Mouse (Mus musculus): ENCODE data around the gene Hecw2.

Hecw2 gene

DNA sequence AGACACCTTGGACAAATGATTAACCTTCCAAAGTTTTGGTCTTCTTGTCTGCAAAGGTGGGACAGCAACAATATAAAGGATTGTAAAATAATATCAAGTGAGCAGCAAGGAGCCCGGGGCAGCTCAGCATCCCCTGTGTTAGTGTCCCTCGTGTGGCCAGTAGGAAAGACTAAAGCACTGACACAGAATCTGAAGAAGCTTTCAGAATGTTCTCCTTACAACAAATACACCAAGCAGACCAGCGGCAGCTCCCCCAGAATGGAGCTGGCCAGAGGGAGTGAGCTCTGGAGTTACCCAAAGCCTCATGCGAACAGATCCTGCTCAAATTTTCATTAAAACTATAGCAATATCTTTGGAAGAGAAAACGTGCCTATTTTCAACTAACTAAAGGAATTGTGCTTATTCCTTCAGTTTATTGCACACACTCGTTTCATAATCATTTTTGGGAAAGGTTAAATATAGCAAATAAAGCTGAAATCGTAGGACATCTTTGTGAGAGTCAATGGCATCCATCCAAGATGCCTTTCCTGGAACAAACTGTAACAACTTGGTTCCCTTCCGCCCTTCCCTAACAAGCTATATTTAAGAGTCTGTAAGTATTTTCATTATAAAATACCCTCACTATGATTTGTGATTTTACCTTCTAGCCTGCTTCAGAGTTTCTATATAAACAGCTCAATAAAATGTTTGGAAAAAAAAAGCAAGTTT lies 208.6 kb downstream of the Hecw2 start:
- DNase-seq (ENCODE audit: low spot score in 2 of 2) = no peak

- DNase-seq (ENCODE audit: low spot score in 2 of 2) = no peak
Measured at GRCm38 (mm10) chr1:53978514-53978831, 216.5 kb downstream of the Hecw2 start.

GRCm38 (mm10) chr1:53977806-53978513 lies 217.0 kb downstream of the Hecw2 start:
- DNase-seq (ENCODE audit: low spot score in 2 of 2) = no peak

DNA sequence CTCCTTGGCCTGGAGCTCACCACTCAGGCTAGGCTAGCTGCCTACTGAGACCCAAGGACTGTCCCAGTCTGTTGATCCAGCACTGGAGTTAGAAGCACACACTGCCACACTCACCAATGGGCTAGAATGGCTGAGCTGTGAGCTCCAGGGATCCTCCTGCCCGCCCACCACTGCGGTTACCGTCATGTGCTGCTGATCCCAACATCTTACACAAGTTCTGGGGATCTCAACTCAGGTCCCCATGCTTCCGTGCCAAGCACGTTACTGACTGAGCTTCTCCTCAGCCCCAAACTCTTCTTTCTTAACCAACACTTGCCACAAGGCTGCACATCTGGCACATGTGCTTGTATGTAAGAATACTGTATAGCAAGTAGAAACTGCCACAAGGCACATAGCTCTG lies 218.2 kb downstream of the Hecw2 start:
- no peak for DNase-seq (ENCODE audit: low spot score in 2 of 2)

- DNase-seq (ENCODE audit: low spot score in 2 of 2) = no peak
Measured at GRCm38 (mm10) chr1:53976100-53976499, 218.9 kb downstream of the Hecw2 start.

DNA sequence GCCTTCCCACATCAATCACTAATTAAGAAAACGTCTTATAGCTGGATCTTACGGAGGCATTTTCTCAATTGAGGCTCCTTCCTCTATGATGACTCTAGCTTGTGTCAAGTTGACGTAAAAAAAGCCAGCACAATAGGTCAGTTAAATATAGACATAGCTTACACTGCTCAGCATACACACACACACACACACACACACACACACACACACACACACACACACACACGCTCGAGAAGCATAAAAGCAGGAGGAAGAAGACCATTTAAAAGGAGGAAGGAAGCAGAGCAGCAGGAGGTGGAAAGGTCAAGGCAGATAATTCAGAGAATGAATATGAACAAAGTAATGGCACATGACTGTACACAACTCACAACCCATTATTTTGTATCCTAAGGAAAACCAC lies 220.0 kb downstream of the Hecw2 start:
- no peak for DNase-seq (ENCODE audit: low spot score in 2 of 2)

DNA sequence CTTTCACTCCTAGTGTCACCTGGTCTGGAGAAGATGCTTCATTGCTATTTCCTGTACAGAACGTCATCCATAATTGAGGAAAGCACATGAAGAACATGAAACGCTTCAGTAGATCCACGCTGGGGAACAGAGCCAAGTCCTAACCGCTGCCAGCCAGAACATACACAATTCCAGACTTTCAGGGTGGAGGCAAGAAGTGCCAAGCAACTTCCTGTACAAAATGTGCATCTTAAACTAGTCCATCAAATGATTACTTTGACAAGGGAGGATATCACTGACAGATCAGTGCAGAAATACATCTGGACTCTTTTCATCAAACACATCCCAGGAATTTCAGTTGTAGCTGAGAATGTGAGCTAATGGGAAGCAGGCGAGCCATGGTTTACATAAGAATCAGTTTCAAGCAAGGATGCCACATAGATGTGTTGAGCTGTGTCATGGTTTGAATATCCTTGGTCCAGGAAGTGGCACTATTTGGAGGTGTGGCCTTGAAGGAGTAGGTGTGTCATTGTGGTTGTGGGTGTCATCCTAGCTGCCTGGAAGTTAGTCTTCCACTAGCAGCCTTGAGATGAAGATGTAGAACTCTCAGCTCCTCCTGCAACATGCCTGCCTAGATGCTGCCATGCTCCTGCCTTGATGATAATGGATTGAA lies 224.5 kb downstream of the Hecw2 start:
- DNase-seq (ENCODE audit: low spot score in 2 of 2) = no peak

GRCm38 (mm10) chr1:53952395-53952794 lies 242.6 kb downstream of the Hecw2 start:
- no peak for DNase-seq (ENCODE audit: low spot score in 2 of 2)

GRCm38 (mm10) chr1:53945815-53946214 lies 249.2 kb downstream of the Hecw2 start:
- DNase-seq (ENCODE audit: low spot score in 2 of 2) = no peak

GRCm38 (mm10) chr1:53942468-53942867 lies 252.5 kb downstream of the Hecw2 start:
- no peak for DNase-seq (ENCODE audit: low spot score in 2 of 2)

DNA sequence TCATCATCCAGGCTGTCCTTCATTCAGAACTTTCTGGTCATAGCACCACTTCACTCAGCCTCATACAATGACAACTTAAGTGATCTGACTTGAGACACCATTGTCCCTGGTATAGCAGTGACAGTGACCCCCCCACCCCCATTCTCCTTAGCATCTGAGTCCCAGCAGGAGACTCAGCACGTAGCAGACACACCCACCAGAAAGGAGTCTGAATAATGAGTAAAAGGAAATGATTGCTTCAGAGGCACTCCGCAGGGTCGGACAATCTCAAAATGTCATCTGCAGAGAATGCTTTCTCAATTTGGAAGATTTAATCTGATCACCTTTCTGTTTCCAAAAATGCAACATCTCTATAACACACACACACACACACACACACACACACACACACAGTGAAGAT lies 253.4 kb downstream of the Hecw2 start:
- DNase-seq (ENCODE audit: low spot score in 2 of 2) = no peak

DNA sequence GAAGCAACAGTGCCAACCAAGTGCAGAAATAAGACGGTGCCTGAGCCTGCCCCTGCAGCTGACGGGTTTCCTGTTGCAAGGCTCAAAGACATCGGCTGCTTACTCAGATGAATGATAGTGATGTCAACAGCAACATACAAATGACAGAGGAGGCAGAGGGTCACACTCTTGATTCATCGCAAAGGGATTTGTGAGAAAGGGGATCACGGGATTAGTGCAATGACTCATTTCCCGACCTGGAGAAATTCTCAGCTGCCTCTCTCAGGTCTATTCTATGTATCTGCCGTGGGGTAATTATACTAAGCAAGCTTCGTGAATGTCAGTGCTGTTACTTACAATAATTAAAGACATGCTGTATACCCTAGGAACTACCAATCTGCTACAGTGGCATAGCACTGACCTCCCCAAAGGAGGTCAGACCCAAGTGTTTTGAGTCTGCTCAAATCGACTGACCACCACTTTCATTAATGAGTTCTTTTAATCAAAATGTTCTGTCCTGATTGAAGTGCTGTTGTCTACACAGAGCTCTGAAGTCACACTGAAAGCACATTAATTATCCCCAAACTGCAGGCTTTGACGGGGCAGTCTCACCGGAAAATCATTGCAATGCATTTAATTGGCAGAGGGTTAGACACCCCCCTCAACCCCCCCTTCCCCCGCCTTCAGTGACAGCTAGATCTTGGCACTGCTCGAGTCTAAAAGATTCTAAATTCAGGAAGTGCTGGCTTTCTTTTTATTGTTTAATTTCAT lies 254.5 kb downstream of the Hecw2 start:
- no peak for DNase-seq (ENCODE audit: low spot score in 2 of 2)

DNA sequence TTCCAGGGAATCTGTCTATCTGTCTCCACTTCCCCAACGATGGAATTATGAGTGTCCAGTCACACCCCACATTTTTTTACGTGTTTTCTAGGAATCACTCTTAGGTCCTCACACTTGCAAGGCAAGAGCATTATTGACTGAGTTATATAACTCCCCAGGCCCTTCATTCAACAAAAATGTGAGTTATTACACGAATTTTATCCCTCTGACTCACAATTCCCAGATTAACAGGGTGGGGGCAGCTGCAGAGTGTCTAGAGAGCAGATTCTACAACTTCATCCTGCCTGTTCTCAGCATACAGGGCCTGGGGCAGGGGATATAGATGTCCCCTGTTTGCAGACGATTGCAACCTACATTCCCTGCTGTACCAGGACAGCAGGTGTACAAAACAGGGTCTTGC lies 255.7 kb downstream of the Hecw2 start:
- no peak for DNase-seq (ENCODE audit: low spot score in 2 of 2)

DNA sequence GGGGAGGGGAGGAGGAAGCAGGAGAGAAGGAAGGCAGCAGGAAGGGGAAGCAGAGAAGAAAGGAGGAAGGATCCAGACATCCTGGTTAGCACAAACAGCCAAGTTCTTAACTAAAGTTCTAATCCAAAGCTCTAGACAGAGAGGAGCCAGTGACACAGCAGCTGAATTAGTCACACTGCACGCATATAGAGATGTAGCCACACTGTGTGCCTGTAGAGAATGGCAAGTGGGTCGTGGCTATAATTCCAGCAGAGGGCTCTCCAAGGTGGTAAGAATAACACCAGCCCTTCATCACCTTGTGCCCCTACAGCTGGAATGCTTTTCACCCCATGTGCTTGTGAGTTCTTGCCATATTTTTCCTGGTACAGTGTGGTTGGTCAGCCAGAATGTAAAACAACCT lies 261.7 kb downstream of the Hecw2 start:
- no peak for DNase-seq (ENCODE audit: low spot score in 2 of 2)

DNA sequence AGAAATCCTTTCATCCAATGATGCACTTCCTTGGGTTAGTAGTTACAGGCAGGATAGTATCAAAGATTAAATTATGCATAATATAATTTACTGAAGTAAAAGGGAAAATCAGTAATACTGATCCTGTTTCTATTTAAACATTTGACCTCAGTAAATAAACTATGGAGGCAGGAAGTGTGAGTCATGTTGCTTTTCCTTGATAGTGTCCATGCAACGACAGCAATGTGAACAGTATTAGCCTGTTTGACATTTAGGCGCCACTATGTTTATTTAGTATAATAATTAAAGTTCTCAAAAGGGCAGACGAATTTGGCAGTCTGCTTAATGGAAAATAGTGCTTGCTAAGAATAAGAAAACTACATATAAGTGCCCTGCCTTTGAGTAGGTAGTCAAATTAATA lies 263.7 kb downstream of the Hecw2 start:
- no peak for DNase-seq (ENCODE audit: low spot score in 2 of 2)

DNA sequence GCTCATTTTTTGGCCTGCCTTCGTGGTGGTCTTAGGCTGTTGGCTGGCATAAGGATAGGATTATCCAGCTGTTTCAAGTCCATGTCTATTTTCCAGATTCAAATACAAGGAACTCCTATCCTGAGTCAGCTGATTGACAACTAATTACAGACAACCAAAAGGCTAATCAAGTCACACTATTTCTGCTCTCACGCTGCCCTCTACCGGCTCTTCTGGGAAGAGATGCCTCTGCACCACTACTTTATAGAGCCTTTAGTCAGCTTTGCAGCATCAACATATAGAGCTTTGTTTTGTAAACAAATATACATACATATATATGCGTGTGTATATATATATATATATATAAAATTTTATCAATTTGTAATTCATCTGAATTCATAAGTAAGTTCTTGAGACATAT lies 267.4 kb downstream of the Hecw2 start:
- DNase-seq (ENCODE audit: low spot score in 2 of 2) = peak; percentile 16 to 32

GRCm38 (mm10) chr1:53925149-53925901 lies 269.6 kb downstream of the Hecw2 start:
- DNase-seq (ENCODE audit: low spot score in 2 of 2) = no peak

GRCm38 (mm10) chr1:53911848-53912247 lies 283.1 kb downstream of the Hecw2 start:
- no peak for DNase-seq (ENCODE audit: low spot score in 2 of 2)

- DNase-seq (ENCODE audit: low spot score in 2 of 2) = no peak
Measured at GRCm38 (mm10) chr1:53910251-53910650, 284.7 kb downstream of the Hecw2 start.

DNA sequence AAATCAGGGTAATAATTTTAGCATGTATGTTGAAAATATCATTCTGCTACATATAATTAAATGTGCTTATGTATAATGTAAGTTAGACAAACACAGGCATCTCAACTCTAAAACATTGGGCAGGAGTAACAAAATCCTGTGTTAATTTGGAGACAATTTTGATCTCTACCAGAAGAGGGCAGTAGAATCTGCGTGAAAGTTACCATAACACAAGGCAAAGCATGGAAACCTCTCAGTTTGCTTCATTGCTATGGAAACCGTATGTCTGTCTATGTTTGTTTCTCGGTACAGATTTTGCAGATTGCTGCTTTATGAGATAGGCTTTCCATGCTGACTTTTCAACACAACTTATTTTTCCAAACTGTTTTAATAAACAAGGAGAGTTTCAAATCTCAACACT lies 285.9 kb downstream of the Hecw2 start:
- DNase-seq (ENCODE audit: low spot score in 2 of 2) = no peak

DNA sequence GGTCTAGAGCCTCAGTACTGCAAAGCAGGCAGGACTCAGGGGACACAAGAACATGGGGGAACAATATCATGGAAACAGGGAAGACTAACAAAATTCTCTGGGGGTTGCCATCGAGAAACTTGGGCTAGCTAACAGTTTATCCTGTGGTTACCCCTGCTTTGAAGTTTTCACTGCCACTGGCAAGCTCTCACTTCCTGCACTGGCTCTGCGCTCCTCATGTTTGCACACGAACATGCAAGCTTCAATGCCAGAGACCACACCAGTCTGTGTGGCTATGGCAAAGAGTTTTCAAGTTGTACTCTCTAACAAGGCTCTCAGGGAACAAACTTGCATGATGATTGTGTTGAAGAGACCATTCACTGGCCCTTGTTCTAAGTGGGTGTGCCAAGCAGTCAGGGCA lies 288.8 kb downstream of the Hecw2 start:
- DNase-seq (ENCODE audit: low spot score in 2 of 2) = no peak

DNA sequence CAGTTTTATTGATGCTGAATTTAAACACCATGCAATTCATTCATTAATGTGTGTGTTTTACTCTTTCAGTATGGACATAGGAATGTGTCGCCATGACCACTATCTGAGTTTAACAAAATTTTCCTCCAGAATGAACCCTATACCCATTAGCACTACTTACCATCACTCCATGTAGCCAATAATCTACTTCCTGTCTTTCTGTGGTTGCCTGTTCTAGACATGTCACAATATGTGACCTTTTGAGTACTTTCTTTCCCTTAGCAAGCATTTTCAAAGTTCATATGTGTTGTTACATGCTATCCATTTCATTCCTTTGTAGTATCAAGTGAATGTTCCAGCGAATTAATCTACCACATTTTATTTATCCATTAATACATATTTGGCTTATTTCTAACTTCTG lies 294.6 kb downstream of the Hecw2 start:
- no peak for DNase-seq (ENCODE audit: low spot score in 2 of 2)

Data from urinary bladder, adult 18-20 months (tissue).